Mouse (Mus musculus) 3134 (cell line): ENCODE data around the gene Pdia4.
"Not testable (repeated sequence)": the region's sequence is repeated elsewhere in the genome, so short reads cannot be mapped to it uniquely, and the experiment has no call there.

Experiments
- DNase-seq: peaks from one replicate; pipeline ENCODE4 v3.0.0-alpha.2; 2011; ENCODE audit warnings: low spot score; ENCODE audit not compliant: insufficient read length; ENCODE audit errors: extremely low read depth

Gene Pdia4

GRCm38 (mm10) chr6:47813257-47813878 lies at the start of gene Pdia4:
Pdia4 (minus strand) TSS chr6:47813430.
- DNase-seq: peak; percentile 98

GRCm38 (mm10) chr6:47857729-47858128 lies 44.5 kb upstream of the Pdia4 start:
- not testable (repeated sequence) for DNase-seq

DNA sequence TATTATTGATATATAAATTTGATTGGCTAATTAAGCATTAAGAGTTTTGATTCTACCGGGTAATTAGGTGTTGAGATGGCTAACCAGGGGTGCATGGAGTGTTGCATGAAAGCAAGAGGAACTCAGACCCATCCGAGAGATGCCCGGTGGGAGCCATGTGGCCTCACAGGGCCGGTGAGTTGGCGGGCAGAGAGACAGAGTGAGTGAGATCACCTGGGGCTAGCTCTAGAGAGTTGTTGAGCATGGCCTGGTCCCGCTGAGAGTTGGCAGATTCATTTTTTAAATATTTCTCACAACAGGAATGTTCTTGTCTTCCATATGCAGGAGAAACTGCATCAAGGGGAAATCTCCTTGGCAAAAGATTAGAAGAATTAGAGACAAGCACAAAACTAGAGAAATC lies 44.0 kb upstream of the Pdia4 start:
- DNase-seq: no peak

- no peak for DNase-seq
These were observed 32.5 kb upstream of the Pdia4 start for GRCm38 (mm10) chr6:47845779-47846178.

DNA sequence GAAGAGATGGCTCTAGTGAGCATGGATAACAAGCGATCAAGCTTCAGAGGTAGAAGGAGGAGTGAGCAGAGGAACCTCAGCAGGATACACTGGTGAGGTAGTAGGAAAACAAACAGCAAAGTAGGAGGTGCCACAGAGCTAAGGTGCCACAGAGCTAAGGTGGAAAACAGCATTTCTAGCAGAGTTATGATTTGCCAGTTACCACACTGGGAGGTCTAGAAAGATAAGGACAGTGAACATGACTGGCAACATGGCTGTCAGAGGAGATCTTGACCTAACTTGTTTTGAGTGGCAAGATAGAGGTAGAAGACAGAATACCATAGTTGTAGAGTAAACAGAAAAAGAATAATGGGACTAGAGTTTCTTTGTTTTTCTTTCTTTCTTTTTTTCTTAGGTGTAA lies 29.1 kb upstream of the Pdia4 start:
- no peak for DNase-seq

DNA sequence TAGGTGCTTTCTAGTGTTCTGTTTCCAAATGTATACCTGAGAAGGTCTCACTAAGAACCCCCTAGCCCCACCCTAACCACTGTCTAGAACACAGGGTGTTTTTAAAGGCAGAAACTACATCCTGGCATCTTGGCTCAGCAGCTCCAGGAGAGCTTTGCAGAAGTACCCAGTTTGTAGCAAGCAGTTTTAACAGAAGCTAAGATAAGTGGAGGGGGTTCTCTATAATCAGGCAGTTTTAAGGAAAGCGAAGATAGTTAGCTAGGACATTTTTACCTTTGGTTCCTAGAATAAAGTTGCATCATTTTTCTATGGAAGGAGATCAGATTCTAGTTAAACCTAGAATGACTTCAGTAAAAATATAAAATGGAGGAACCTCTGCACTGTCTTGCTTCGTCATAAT lies 28.6 kb upstream of the Pdia4 start:
- DNase-seq: no peak

DNA sequence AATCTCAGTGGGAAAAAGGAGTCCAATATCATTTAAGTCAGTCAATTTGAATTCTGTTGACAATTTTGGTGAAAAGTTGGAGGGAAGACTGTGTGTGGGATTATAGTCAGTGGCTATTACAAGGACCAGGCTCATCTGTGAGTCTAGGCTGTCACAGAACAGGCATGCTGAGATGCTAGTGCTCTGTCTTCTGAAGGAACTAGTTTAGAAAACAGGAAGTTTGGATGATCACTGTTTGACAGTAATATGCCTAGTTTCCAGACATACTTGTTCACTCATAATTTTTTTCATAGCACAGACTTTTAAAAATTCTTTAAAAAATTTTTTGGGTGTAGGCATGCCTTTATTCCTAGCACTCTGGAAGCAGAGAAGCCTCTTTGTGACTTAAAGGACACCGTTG lies 27.8 kb upstream of the Pdia4 start:
- no peak for DNase-seq

GRCm38 (mm10) chr6:47837630-47838029 lies 24.4 kb upstream of the Pdia4 start:
- no peak for DNase-seq

GRCm38 (mm10) chr6:47835984-47836521 lies 22.8 kb upstream of the Pdia4 start:
- DNase-seq: peak; percentile 79

- peak; percentile 94 for DNase-seq
These were observed 22.3 kb upstream of the Pdia4 start, which contains the start of gene Zfp398 for GRCm38 (mm10) chr6:47835482-47835983. Zfp398 (plus strand) TSS chr6:47835661.

GRCm38 (mm10) chr6:47832220-47832619 lies 19.0 kb upstream of the Pdia4 start:
- DNase-seq: no peak

DNA sequence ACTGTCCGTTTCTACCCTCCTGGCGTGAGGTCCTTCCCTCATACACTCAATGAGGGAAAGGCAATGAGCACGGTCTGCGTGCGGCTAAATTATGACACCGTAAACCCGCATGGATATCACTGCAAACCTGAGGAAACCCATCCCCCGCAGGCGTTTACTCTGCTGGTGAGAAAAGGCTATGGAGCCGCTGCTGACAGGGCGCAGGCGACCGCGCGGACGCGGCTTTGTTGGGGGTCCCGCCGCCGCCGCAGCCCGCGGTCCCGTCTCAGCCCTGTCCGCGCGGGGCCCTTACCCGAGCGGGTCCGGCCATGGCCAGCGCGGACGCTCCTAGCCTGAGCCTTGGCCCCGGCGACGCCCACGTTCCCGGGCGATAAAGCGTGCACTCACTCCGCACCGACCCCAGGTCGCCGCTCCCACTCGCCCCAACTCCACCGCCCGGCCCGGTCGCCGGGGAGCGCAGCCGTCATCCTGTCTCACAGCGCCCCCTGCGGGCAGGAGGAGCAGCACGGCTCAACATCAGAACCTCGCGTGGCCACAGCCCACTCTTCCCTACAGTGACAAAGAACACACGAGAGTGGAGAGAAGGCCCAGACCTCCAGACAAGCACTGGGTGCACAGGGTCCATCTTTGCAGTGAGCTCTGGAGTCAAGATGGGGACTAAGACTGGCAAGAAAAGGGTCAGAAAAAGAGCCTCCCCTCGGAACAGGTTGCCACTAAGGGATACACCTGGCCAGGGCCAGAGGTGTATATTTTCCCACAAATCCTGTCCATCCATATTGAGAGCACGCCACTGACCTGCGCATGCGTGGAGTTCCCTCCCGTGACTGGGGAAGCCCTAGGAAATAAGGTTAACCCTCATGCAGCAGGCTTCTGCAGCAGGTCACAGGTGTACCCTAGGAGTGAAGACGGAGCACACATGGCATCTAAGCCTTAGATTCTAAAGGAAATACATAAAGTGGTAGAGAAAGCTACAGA lies 17.2 kb upstream of the Pdia4 start, which contains the start of gene Zfp786:
Gene Zfp786 (minus strand): TSS at position 764 of the 975 bp plus-strand sequence.
- peak; percentile 68 for DNase-seq

- DNase-seq: no peak
These were observed 15.7 kb upstream of the Pdia4 start for GRCm38 (mm10) chr6:47828950-47829349.

- DNase-seq: no peak
These were observed 14.2 kb upstream of the Pdia4 start for GRCm38 (mm10) chr6:47827462-47827861.

DNA sequence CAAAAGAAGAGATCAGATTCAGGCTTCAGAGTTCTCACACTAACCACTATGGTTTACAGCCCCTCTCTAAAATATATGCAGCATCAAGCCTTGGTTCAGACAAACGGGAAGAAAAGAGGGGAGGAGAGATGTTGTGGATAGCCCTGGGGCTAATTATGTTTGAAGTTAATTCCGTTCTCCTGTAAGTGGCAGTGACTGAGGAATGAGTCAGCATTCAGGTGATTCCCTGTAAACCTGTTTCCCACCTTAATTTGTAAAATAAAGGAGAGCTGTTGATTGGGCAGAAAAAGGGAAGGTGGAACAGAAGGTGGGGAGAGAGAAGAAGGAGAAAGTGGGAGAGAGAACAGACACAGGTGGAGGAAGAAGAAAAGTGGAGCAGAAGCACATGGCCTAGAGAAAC lies 11.0 kb upstream of the Pdia4 start:
- no peak for DNase-seq

GRCm38 (mm10) chr6:47821776-47822175 lies 8.5 kb upstream of the Pdia4 start:
- DNase-seq: no peak

DNA sequence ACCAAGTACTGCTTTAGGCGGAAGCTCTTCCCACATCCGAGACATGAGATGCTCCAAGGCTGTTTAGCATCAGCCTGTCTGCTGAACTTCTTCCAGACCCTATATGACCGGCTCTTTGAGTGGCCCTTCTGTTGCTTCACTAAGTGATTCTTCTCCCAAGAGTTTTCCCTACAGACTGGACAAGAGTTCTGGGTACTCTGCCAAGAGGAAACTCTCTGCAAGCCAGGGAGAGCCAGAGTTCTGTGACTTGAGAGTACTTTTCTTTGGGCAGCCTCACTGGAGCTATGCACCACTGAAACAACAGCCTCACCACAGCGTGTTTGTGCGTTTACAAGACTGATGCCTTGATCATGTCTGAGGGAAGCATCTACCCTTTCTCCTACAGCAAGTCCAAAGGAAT lies 8.0 kb upstream of the Pdia4 start:
- no peak for DNase-seq

DNA sequence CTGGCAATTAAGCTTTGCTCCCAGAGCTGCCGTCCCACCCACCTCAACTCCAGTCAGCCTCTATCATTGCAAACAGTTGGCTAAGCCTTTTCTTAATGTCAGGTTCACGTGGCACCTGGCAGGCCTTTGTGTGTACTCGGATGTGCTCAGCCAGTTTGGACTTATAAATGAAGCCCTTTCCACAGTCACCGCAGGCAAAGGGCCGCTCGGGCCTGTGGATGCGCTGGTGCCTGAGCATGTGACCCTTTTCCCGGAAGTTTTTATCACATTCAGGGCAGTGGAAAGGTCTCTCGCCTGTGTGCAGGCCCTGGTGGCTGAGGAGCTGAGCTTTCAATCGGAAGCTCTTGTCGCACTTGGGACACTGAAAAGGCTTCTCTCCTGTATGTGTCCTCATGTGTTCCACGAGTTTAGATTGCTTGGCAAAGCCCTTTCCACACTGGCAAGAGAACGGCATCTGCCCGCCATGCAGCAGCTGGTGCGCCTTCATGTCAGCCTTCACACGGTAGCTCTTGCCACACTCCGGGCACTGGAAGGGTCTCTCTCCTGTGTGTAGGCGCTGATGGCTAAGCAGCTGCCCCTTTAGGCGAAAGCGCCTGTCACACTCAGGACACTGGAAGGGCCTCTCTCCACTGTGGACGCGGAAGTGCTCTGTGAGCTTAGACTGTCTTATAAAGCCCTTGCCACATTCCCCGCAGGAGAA lies 6.5 kb upstream of the Pdia4 start:
- DNase-seq: no peak

DNA sequence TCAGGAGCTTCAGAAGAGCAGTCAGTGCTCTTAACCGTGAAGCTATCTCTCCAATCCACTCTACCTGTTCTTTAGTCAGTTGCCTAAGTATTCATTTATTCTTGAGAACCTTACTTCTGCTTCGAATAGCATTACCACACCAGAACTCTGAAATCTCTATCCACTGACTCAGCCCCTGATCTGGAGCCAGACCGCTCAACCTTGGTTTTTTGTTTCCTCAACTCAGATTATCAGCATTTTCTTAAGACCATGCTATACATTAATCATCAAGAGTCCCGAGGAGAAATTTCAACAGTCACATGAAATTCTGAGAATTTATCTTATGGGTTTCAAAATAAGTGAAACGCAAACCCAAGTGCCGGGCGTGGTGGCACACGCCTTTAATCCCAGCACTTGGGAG lies 5.5 kb upstream of the Pdia4 start:
- peak; percentile 35 for DNase-seq

DNA sequence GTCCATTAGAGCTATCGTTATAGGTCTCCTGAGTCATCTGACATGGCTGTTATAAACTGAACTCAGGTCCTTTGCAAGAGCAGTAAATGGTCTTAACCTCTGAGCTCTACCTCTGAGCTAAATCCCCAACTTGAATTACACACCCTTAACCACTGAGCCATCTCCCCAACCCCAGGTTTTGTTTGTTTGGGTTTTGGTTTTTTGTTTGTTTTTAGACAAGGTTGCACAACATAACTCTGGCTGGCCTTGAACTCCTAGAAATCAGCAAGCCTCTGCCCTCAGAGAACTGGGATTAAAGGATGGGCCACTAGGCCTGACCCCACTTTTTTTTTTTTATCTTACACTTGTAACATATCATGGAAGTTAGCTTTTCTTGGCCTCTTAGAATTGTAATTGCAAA lies 2.9 kb upstream of the Pdia4 start:
- DNase-seq: no peak
